In genomic region chr11:19985283-19985854, GRCm38 (mm10) we compare ENCODE assay signal across 24 mouse cellular contexts.
A peak's percentile ranks its signal among the peaks of the same experiment; 100 is the strongest.
DNase-seq lines count a peak whose midpoint lies in the region; ATAC-seq and TF ChIP-seq lines count a peak whose summit lies in the region.
"Had no signal": no experiment of that assay in that cellular context is flagged by ENCODE, and none has a peak within 500 bp of the region (broad histone marks: within the 10 kb centered on the region; RNA-seq: fewer than 3 reads in every experiment).

No protein-coding gene starts in this region.

- no peak for TF ChIP-seq CTCF in E14TG2a.4 (conservative IDR thresholded peaks at IDR 0.05; ENCODE audit: low read length)

- 0 out of 2 replicates have a peak overlapping the region, but pooled peaks have one; percentile 32 for H3K27ac ChIP-seq in kidney, embryonic 15.5 days
- H3K27ac ChIP-seq in intestine, embryonic 15.5 days: no peak overlapping the region
- H3K27ac ChIP-seq in forebrain, embryonic 10.5 days: no peak overlapping the region
- H3K27ac ChIP-seq: forebrain, embryonic 15.5 days; left cerebral cortex, adult 2 months; limb, embryonic 15.5 days; neural tube, embryonic 12.5 days had no signal

- no peak overlapping the region for H3K4me3 ChIP-seq in kidney, embryonic 15.5 days (replicated peaks)
- H3K4me3 ChIP-seq in E14TG2a.4 (replicated peaks; ENCODE audit: low read length): peak overlapping the region; percentile 80
- no peak overlapping the region for H3K4me3 ChIP-seq in intestine, embryonic 15.5 days (replicated peaks)
- no peak overlapping the region for H3K4me3 ChIP-seq in forebrain, embryonic 10.5 days
- H3K4me3 ChIP-seq: embryonic facial prominence, embryonic 15.5 days; forebrain, embryonic 15.5 days; heart, embryonic 10.5 days; left cerebral cortex, adult 2 months; limb, embryonic 15.5 days; neural tube, embryonic 12.5 days had no signal

- H3K36me3 ChIP-seq in kidney, embryonic 15.5 days: no peaks in the 10 kb centered on the region
- H3K36me3 ChIP-seq in E14TG2a.4 (ENCODE audit: insufficient read depth, low read length): peaks cover 16% of the 10 kb centered on the region
- no peaks in the 10 kb centered on the region for H3K36me3 ChIP-seq in splenic B cell, adult 2 months (ENCODE audit: control insufficient read depth, insufficient read depth, low read length, poor library complexity, severe bottlenecking)
- H3K36me3 ChIP-seq in intestine, embryonic 15.5 days: no peaks in the 10 kb centered on the region
- H3K36me3 ChIP-seq in forebrain, embryonic 10.5 days (replicated peaks): peaks cover 16% of the 10 kb centered on the region
- H3K36me3 ChIP-seq: embryonic facial prominence, embryonic 15.5 days; forebrain, embryonic 15.5 days; heart, embryonic 10.5 days; limb, embryonic 15.5 days; neural tube, embryonic 12.5 days had no signal

- H3K4me1 ChIP-seq in kidney, embryonic 15.5 days: peaks cover 80% of the 10 kb centered on the region
- H3K4me1 ChIP-seq in E14TG2a.4 (replicated peaks; ENCODE audit: low read depth, low read length): peaks cover 93% of the 10 kb centered on the region
- H3K4me1 ChIP-seq in intestine, embryonic 15.5 days (replicated peaks): peaks cover 52% of the 10 kb centered on the region
- H3K4me1 ChIP-seq in forebrain, embryonic 10.5 days: peaks cover 70% of the 10 kb centered on the region

- H3K4me2 ChIP-seq in kidney, embryonic 15.5 days: no peak overlapping the region
- no peak overlapping the region for H3K4me2 ChIP-seq in intestine, embryonic 15.5 days (replicated peaks)
- H3K4me2 ChIP-seq: embryonic facial prominence, embryonic 15.5 days; forebrain, embryonic 15.5 days; limb, embryonic 15.5 days; neural tube, embryonic 12.5 days had no signal

- H3K27me3 ChIP-seq in kidney, embryonic 15.5 days: no peaks in the 10 kb centered on the region
- no peaks in the 10 kb centered on the region for H3K27me3 ChIP-seq in E14TG2a.4 (ENCODE audit: insufficient read depth, low read length)
- H3K27me3 ChIP-seq in splenic B cell, adult 2 months (ENCODE audit: control insufficient read depth, insufficient read depth, low read length, poor library complexity, severe bottlenecking): no peaks in the 10 kb centered on the region
- H3K27me3 ChIP-seq in intestine, embryonic 15.5 days (replicated peaks): no peaks in the 10 kb centered on the region
- H3K27me3 ChIP-seq in forebrain, embryonic 10.5 days (ENCODE audit: poor library complexity, severe bottlenecking): no peaks in the 10 kb centered on the region
- H3K27me3 ChIP-seq: embryonic facial prominence, embryonic 15.5 days; forebrain, embryonic 15.5 days; limb, embryonic 15.5 days; neural tube, embryonic 12.5 days; Patski had no signal

- no peaks in the 10 kb centered on the region for H3K9me3 ChIP-seq in kidney, embryonic 15.5 days (replicated peaks)
- no peaks in the 10 kb centered on the region for H3K9me3 ChIP-seq in E14TG2a.4 (ENCODE audit: low read length)
- H3K9me3 ChIP-seq in intestine, embryonic 15.5 days: no peaks in the 10 kb centered on the region
- no peaks in the 10 kb centered on the region for H3K9me3 ChIP-seq in forebrain, embryonic 10.5 days
- H3K9me3 ChIP-seq: embryonic facial prominence, embryonic 15.5 days; forebrain, embryonic 15.5 days; heart, embryonic 10.5 days; limb, embryonic 15.5 days; neural tube, embryonic 12.5 days had no signal

- no peak for DNase-seq in kidney, postnatal 4 days
- peak; percentile 85 for DNase-seq in R1 (ENCODE audit: low read depth, low spot score)
- peak; percentile 59 for DNase-seq in splenic B cell, adult 2 months (ENCODE audit: low read depth, low spot score)
- no peak for DNase-seq in forebrain, embryonic 10.5 days (ENCODE audit: extremely low spot score, low spot score)
- DNase-seq: adrenal gland, postnatal 14 days; B cell, adult 2 months; cerebellum, adult 9-10 months; gastrocnemius, postnatal 14 days; lung, postnatal 4 days; midbrain, embryonic 14.5 days; thymus, postnatal 14 days had no signal

- H3K9ac ChIP-seq in kidney, embryonic 15.5 days: no peak overlapping the region
- no peak overlapping the region for H3K9ac ChIP-seq in intestine, embryonic 15.5 days
- H3K9ac ChIP-seq: embryonic facial prominence, embryonic 15.5 days; forebrain, embryonic 15.5 days; limb, embryonic 15.5 days; neural tube, embryonic 12.5 days had no signal

- no peak for ATAC-seq in kidney, embryonic 15.5 days (replicated peaks; ENCODE audit: low FRiP score)
- no peak for ATAC-seq in intestine, embryonic 15.5 days
- ATAC-seq: activated CD4-positive, CD25-positive, alpha-beta regulatory T cell, adult 4 months; forebrain, embryonic 15.5 days; hindbrain, embryonic 16.5 days; intestine, postnatal 0 days; Patski had no signal

- WGBS in kidney, embryonic 15.5 days: 49% methylated on average over 5 of the region's 5 CpGs
- 63% methylated on average over 5 of the region's 5 CpGs for WGBS in intestine, embryonic 15.5 days
- 84% methylated on average over 5 of the region's 5 CpGs for WGBS in forebrain, embryonic 10.5 days

Comparison
In these comparisons a context has a peak if more than half of its experiments do, and no peak if none do; other contexts are left out.
1. DNase-seq: peak in R1 (single experiment) and splenic B cell, adult 2 months (single experiment); none in kidney, postnatal 4 days (0 of 2) and forebrain, embryonic 10.5 days (single experiment).